Mouse (Mus musculus): ENCODE results near the gene Pla2g2f. TPM values are rescaled to one million over a fixed set of nuclear protein-coding genes. Genes with fewer than 3 reads are reported as not detected.
A peak's percentile ranks its signal among the peaks of the same experiment; 100 is the strongest.

The Pla2g2f gene
- polyA plus RNA-seq, 1 experiment from 2014 or later: 6.5 TPM

GRCm38 (mm10) chr4:138780300-138780699, 22.9 kb upstream of the Pla2g2f start:
- Histone ChIP-seq H3K36me3 (ENCODE audit: control insufficient read depth, insufficient read depth, low read length) (no peaks in the 10 kb centered on the region), H3K4me3 (ENCODE audit: low read depth, low read length) (no peak overlapping the region), H3K4me2 (ENCODE audit: low read depth, low read length) (no peak overlapping the region), H3K4me1 (ENCODE audit: control insufficient read depth, insufficient read depth, low read length) (peaks cover 6% of the 10 kb centered on the region), H3K9me3 (ENCODE audit: control insufficient read depth, low read length) (no peaks in the 10 kb centered on the region), H3K9ac (ENCODE audit: low read depth, low read length) (no peak overlapping the region), H3K27me3 (replicated peaks; ENCODE audit: control insufficient read depth, insufficient read depth, low read length) (no peaks in the 10 kb centered on the region), H3K27ac (replicated peaks; ENCODE audit: low read depth, low read length) (no peak overlapping the region)
- 86% methylated on average over 5 of the region's 5 CpGs for WGBS
- ATAC-seq (ENCODE audit: low read depth) (no peak), DNase-seq (ENCODE audit: low spot score) (no peak)

- no peaks in the 10 kb centered on the region for H3K27me3 ChIP-seq (replicated peaks; ENCODE audit: control insufficient read depth, insufficient read depth, low read length)
- no peak overlapping the region for H3K27ac ChIP-seq (replicated peaks; ENCODE audit: low read depth, low read length)
- ATAC-seq (ENCODE audit: low read depth) (peak; percentile 41; the same call in 1 of the 2 replicates), DNase-seq (ENCODE audit: low spot score) (peak; percentile 32)
- 32% methylated on average over 19 of the region's 20 CpGs for WGBS
- no peak overlapping the region for H3K9ac ChIP-seq (ENCODE audit: low read depth, low read length)
- no peak overlapping the region for H3K4me3 ChIP-seq (ENCODE audit: low read depth, low read length)
- no peaks in the 10 kb centered on the region for H3K36me3 ChIP-seq (ENCODE audit: control insufficient read depth, insufficient read depth, low read length)
- H3K4me2 ChIP-seq (ENCODE audit: low read depth, low read length): no peak overlapping the region
- peaks cover 6% of the 10 kb centered on the region for H3K4me1 ChIP-seq (ENCODE audit: control insufficient read depth, insufficient read depth, low read length)
- no peaks in the 10 kb centered on the region for H3K9me3 ChIP-seq (ENCODE audit: control insufficient read depth, low read length)
These were observed 20.3 kb upstream of the Pla2g2f start for GRCm38 (mm10) chr4:138777417-138778407.

DNA sequence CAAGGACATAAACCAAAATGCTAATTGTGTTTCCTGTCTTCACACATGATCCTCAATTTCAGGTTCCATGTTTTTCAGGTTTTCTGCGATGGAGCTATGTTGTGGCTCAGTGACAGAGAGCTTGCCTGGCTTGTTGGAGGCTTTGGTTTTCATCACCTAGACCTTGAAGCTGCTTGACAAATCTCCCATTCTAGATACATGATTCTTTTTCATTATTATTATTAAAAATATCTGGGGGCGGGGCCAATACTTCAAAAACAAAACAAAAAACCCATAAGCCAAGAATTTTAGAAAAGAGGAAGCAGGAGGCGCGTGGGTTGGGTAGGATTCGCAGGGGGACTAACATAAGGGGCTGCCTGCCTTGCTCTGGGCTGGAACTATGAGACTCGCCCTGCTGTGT, 18.0 kb upstream of the Pla2g2f start, which contains the start of gene Pla2g2d:
Pla2g2d (plus strand) TSS at position 301 of the 400 bp plus-strand sequence.
- ATAC-seq (ENCODE audit: low read depth) (no peak), DNase-seq (ENCODE audit: low spot score) (no peak)
- no peaks in the 10 kb centered on the region for H3K36me3 ChIP-seq (ENCODE audit: control insufficient read depth, insufficient read depth, low read length)
- H3K27ac ChIP-seq (replicated peaks; ENCODE audit: low read depth, low read length): no peak within 1 kb of the TSS
- no peak within 1 kb of the TSS for H3K4me3 ChIP-seq (ENCODE audit: low read depth, low read length)
- H3K4me1 ChIP-seq (ENCODE audit: control insufficient read depth, insufficient read depth, low read length): peaks cover 6% of the 10 kb centered on the region
- H3K9ac ChIP-seq (ENCODE audit: low read depth, low read length): no peak within 1 kb of the TSS
- H3K27me3 ChIP-seq (replicated peaks; ENCODE audit: control insufficient read depth, insufficient read depth, low read length): no peaks in the 10 kb centered on the region
- WGBS: 78% methylated on average over 6 of the region's 6 CpGs
- no peaks in the 10 kb centered on the region for H3K9me3 ChIP-seq (ENCODE audit: control insufficient read depth, low read length)
- no peak within 1 kb of the TSS for H3K4me2 ChIP-seq (ENCODE audit: low read depth, low read length)

- no peaks in the 10 kb centered on the region for H3K27me3 ChIP-seq (replicated peaks; ENCODE audit: control insufficient read depth, insufficient read depth, low read length)
- H3K4me3 ChIP-seq (ENCODE audit: low read depth, low read length): no peak overlapping the region
- ATAC-seq (ENCODE audit: low read depth) (no peak), DNase-seq (ENCODE audit: low spot score) (no peak)
- 82% methylated on average over 5 of the region's 5 CpGs for WGBS
- H3K36me3 ChIP-seq (ENCODE audit: control insufficient read depth, insufficient read depth, low read length): no peaks in the 10 kb centered on the region
- H3K9ac ChIP-seq (ENCODE audit: low read depth, low read length): no peak overlapping the region
- no peak overlapping the region for H3K27ac ChIP-seq (replicated peaks; ENCODE audit: low read depth, low read length)
- H3K4me2 ChIP-seq (ENCODE audit: low read depth, low read length): no peak overlapping the region
- no peaks in the 10 kb centered on the region for H3K4me1 ChIP-seq (ENCODE audit: control insufficient read depth, insufficient read depth, low read length)
- no peaks in the 10 kb centered on the region for H3K9me3 ChIP-seq (ENCODE audit: control insufficient read depth, low read length)
These were observed 15.0 kb upstream of the Pla2g2f start for GRCm38 (mm10) chr4:138772386-138772785.

GRCm38 (mm10) chr4:138771970-138772369, 14.5 kb upstream of the Pla2g2f start:
- Histone ChIP-seq H3K4me2 (ENCODE audit: low read depth, low read length) (no peak overlapping the region), H3K4me3 (ENCODE audit: low read depth, low read length) (no peak overlapping the region), H3K4me1 (ENCODE audit: control insufficient read depth, insufficient read depth, low read length) (no peaks in the 10 kb centered on the region), H3K27ac (replicated peaks; ENCODE audit: low read depth, low read length) (no peak overlapping the region), H3K27me3 (replicated peaks; ENCODE audit: control insufficient read depth, insufficient read depth, low read length) (no peaks in the 10 kb centered on the region), H3K9me3 (ENCODE audit: control insufficient read depth, low read length) (no peaks in the 10 kb centered on the region), H3K9ac (ENCODE audit: low read depth, low read length) (no peak overlapping the region), H3K36me3 (ENCODE audit: control insufficient read depth, insufficient read depth, low read length) (no peaks in the 10 kb centered on the region)
- 76% methylated on average over 10 of the region's 10 CpGs for WGBS
- DNase-seq (ENCODE audit: low spot score): no peak
- ATAC-seq (ENCODE audit: low read depth): no peak

GRCm38 (mm10) chr4:138762266-138762665, 4.8 kb upstream of the Pla2g2f start:
- H3K4me1 ChIP-seq (ENCODE audit: control insufficient read depth, insufficient read depth, low read length): no peaks in the 10 kb centered on the region
- no peak overlapping the region for H3K4me3 ChIP-seq (ENCODE audit: low read depth, low read length)
- ATAC-seq (ENCODE audit: low read depth): no peak
- no peak overlapping the region for H3K9ac ChIP-seq (ENCODE audit: low read depth, low read length)
- no peaks in the 10 kb centered on the region for H3K9me3 ChIP-seq (ENCODE audit: control insufficient read depth, low read length)
- 81% methylated on average over 9 of the region's 9 CpGs for whole genome bisulfite sequencing
- no peak overlapping the region for H3K4me2 ChIP-seq (ENCODE audit: low read depth, low read length)
- no peaks in the 10 kb centered on the region for H3K27me3 ChIP-seq (replicated peaks; ENCODE audit: control insufficient read depth, insufficient read depth, low read length)
- no peaks in the 10 kb centered on the region for H3K36me3 ChIP-seq (ENCODE audit: control insufficient read depth, insufficient read depth, low read length)
- no peak overlapping the region for H3K27ac ChIP-seq (replicated peaks; ENCODE audit: low read depth, low read length)
- DNase-seq (ENCODE audit: low spot score): no peak

DNA sequence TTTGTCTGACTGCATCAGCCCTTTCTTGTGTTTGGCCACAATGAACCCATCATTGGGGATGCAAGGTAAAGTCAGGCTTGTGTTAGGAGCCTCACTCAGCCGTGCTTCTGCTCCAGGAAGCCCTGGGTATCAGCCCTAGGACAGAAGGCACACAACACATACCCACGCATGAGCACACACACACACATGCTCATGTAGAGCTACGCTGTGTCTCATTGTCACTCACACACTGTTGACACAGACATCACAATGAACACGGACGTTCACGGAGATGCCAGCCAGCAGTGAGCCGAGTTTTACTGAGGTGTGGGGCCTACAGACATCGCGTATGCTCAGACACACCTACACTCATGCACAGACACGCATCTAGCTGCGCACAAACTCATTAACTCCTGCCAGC, 1.4 kb downstream of the Pla2g2f start:
- H3K9me3 ChIP-seq (ENCODE audit: control insufficient read depth, low read length): no peaks in the 10 kb centered on the region
- H3K4me3 ChIP-seq (ENCODE audit: low read depth, low read length): no peak overlapping the region
- WGBS: 73% methylated on average over 11 of the region's 11 CpGs
- no peak for ATAC-seq (ENCODE audit: low read depth)
- no peak overlapping the region for H3K9ac ChIP-seq (ENCODE audit: low read depth, low read length)
- H3K27ac ChIP-seq (replicated peaks; ENCODE audit: low read depth, low read length): no peak overlapping the region
- no peak for DNase-seq (ENCODE audit: low spot score)
- no peak overlapping the region for H3K4me2 ChIP-seq (ENCODE audit: low read depth, low read length)
- no peaks in the 10 kb centered on the region for H3K27me3 ChIP-seq (replicated peaks; ENCODE audit: control insufficient read depth, insufficient read depth, low read length)
- H3K36me3 ChIP-seq (ENCODE audit: control insufficient read depth, insufficient read depth, low read length): no peaks in the 10 kb centered on the region
- no peaks in the 10 kb centered on the region for H3K4me1 ChIP-seq (ENCODE audit: control insufficient read depth, insufficient read depth, low read length)

DNA sequence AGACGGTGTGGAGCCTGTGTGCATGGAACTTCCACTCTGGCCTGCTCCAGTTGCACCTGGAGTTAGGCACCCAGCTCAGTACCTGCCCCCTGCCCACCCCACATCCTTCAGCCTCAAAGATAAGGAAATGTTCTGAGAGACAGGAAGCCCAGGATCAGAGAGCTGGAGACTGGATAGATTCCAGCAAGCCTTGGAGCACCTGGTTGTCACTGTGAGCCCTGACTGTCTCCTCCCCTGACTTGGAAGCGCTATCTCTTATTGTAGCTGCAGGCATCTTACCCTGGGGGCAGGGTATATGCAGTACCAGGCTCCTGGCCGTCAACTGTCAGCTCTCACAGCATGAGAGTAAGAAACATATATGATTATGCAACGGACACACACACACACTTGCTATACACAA, 2.0 kb downstream of the Pla2g2f start:
- H3K27ac ChIP-seq (replicated peaks; ENCODE audit: low read depth, low read length): no peak overlapping the region
- no peaks in the 10 kb centered on the region for H3K27me3 ChIP-seq (replicated peaks; ENCODE audit: control insufficient read depth, insufficient read depth, low read length)
- no peaks in the 10 kb centered on the region for H3K9me3 ChIP-seq (ENCODE audit: control insufficient read depth, low read length)
- ATAC-seq (ENCODE audit: low read depth): no peak
- H3K36me3 ChIP-seq (ENCODE audit: control insufficient read depth, insufficient read depth, low read length): no peaks in the 10 kb centered on the region
- H3K4me1 ChIP-seq (ENCODE audit: control insufficient read depth, insufficient read depth, low read length): no peaks in the 10 kb centered on the region
- H3K9ac ChIP-seq (ENCODE audit: low read depth, low read length): no peak overlapping the region
- no peak overlapping the region for H3K4me3 ChIP-seq (ENCODE audit: low read depth, low read length)
- 66% methylated on average over 4 of the region's 4 CpGs for WGBS
- H3K4me2 ChIP-seq (ENCODE audit: low read depth, low read length): no peak overlapping the region
- DNase-seq (ENCODE audit: low spot score): no peak

- Histone ChIP-seq H3K27me3 (replicated peaks; ENCODE audit: control insufficient read depth, insufficient read depth, low read length) (no peaks in the 10 kb centered on the region), H3K36me3 (ENCODE audit: control insufficient read depth, insufficient read depth, low read length) (no peaks in the 10 kb centered on the region), H3K9me3 (ENCODE audit: control insufficient read depth, low read length) (no peaks in the 10 kb centered on the region), H3K4me2 (ENCODE audit: low read depth, low read length) (no peak overlapping the region), H3K9ac (ENCODE audit: low read depth, low read length) (no peak overlapping the region), H3K27ac (replicated peaks; ENCODE audit: low read depth, low read length) (no peak overlapping the region), H3K4me3 (ENCODE audit: low read depth, low read length) (no peak overlapping the region), H3K4me1 (ENCODE audit: control insufficient read depth, insufficient read depth, low read length) (no peaks in the 10 kb centered on the region)
- ATAC-seq (ENCODE audit: low read depth) (no peak), DNase-seq (ENCODE audit: low spot score) (no peak)
- 82% methylated on average over 9 of the region's 9 CpGs for WGBS
These were observed 3.0 kb downstream of the Pla2g2f start for GRCm38 (mm10) chr4:138754432-138754831.

Data from embryonic facial prominence, embryonic 14.5 days (tissue).